Mouse (Mus musculus) bone marrow, adult 2 months (tissue): Measurements from ENCODE around the gene Gm8890. TPM values are rescaled to one million over a fixed set of nuclear protein-coding genes. Genes with fewer than 3 reads are reported as not detected.
"Not testable (repeated sequence)": the region's sequence is repeated elsewhere in the genome, so short reads cannot be mapped to it uniquely, and the experiment has no call there.

ENCODE experiments used
- H3K27ac ChIP-seq: fragments of 200-500 bp; 2 replicates; pipeline ENCODE4 v1.5.1; 2012; ENCODE audit warnings: low read depth, mild to moderate bottlenecking, control low read depth, inconsistent platforms, low read length; ENCODE audit not compliant: control insufficient read depth, poor library complexity, insufficient read depth
- H3K4me1 ChIP-seq: fragments of 200-500 bp; 2 replicates; pipeline ENCODE4 v1.6.1; 2011; ENCODE audit warnings: low read length; ENCODE audit not compliant: control insufficient read depth, insufficient read depth
- H3K4me3 ChIP-seq: fragments of 200-500 bp; replicated peaks from 2 replicates; pipeline ENCODE3; 2011; ENCODE audit warnings: mild to moderate bottlenecking, low read depth, low read length, control low read depth; ENCODE audit not compliant: control insufficient read depth
- WGBS: fragments of 180-500 bp; shearing (Covaris S2); methylation state at CpG from one replicate; pipeline ENCODE4 v1.1.7; 2018; 5-methylcytosine and 5-hydroxymethylcytosine counted together
- polyA plus RNA-seq: library from polyadenylated mRNA; stranded (reverse); fragments of >200 nt; gene quantifications from 2 replicates; pipeline ENCODE4 v1.2.4, GENCODE M21; 2011; ENCODE audit warnings: low replicate concordance; ENCODE audit not compliant: missing spikeins, insufficient read depth, insufficient read length

Gm8890 gene
- not detected in 2 replicates for polyA plus RNA-seq

DNA sequence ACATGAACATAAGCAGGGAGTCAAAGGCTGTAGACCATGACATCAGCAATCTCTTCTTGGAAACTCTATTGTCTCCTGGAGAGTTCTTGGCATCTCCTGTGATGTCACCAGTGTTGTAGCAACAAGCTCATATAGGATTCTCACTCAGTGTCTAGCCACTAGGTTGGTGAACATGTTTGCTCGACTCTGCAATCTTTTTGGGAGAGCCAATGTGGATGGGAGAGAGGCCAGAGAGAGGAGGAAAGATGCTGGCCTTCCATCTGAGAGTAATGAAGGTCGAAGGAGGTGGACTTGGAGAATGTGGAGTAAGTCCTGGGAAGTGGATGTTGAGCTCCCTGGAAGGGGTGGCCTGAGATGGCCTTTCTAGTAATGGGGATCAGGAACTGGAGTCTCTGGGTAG lies at the start of gene Gm8890:
Gene Gm8890 (plus strand): TSS at position 301 of the 400 bp plus-strand sequence.
- not testable (repeated sequence) for H3K4me1 ChIP-seq, H3K4me3 ChIP-seq, H3K27ac ChIP-seq
- 45% methylated on average over 1 of the region's 2 CpGs for WGBS

DNA sequence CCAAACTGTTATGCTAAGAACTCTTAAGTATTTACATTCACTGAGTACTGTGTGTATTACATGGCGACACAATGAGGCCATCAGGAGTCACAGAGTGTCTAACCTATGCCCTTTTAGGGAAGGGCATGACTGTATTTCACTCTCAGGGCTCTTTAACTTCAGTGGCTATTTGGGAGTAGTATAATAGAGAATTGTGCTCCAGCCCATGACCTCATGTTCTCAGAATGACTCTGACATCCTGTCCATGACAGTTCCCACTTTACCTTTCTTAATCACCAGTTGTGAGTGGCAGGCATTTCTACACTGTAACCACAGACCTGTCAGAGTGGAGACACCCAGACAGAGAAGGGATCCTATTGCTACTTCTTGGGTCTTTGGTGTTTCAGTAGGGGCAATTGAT lies 388 bp downstream of the Gm8890 start:
- WGBS: 76% methylated on average over 1 of the region's 1 CpGs
- H3K4me1 ChIP-seq: not testable (repeated sequence)

More for the DNA sequence above, 388 bp downstream of the Gm8890 start:
- not testable (repeated sequence) for H3K4me3 ChIP-seq, H3K27ac ChIP-seq

Other genes starting within 250 kb of the Gm8890 start
- not detected in 2 replicates for gene Gm8879, start 128.4 kb upstream of the Gm8890 start, polyA plus RNA-seq
- gene Gm5861, start 73.0 kb upstream of the Gm8890 start, polyA plus RNA-seq: not detected in 2 replicates
- gene Speer1, start 85.5 kb downstream of the Gm8890 start, polyA plus RNA-seq: not detected in 2 replicates
- not detected in 2 replicates for gene Gm8897, start 160.4 kb downstream of the Gm8890 start, polyA plus RNA-seq
- not detected in 2 replicates for gene Gm8906, start 246.7 kb downstream of the Gm8890 start, polyA plus RNA-seq